Mouse (Mus musculus) embryonic stem cell, embryonic (primary cell): Measurements from ENCODE around the gene Fam216b.

Experiments used
- CTCF ChIA-PET, 4 experiments: fragments of 300-600 bp in 2 of 4; fragments of 350-600 bp in 2 of 4; sonication (Branson Sonifier 250); formaldehyde crosslinking; loops; one replicate each; lab custom pipeline; 2022; ENCODE audit warnings: inconsistent platforms in 2 of 4; lab: Charles Lee
- POLR2A ChIA-PET, 4 experiments: fragments of 300-600 bp in 2 of 4; fragments of 350-600 bp in 2 of 4; sonication (Branson Sonifier 250); formaldehyde crosslinking; loops; one replicate each; lab custom pipeline; 2022; ENCODE audit warnings: antibody characterized with exemption in 4 of 4, inconsistent platforms in 1 of 4; lab: Charles Lee

The Fam216b gene

GRCm38 (mm10) chr14:78057362-78057761, 31.4 kb downstream of the Fam216b start:
- POLR2A ChIA-PET, result no interaction called here
- CTCF ChIA-PET, result interaction anchor here (1.0 to 3.0 kb wide), 8 partner anchors 9 to 426 kb away, joined by 3 to 12 read pairs (median 3); no protein-coding TSS in a partner anchor

GRCm38 (mm10) chr14:78056371-78056770, 32.4 kb downstream of the Fam216b start:
- ChIA-PET POLR2A (no interaction called here), CTCF (interaction anchor here in 3 of 4 experiments (0.6 to 3.0 kb wide), 10 partner anchors 10 to 427 kb away, joined by 3 to 12 read pairs (median 3); no protein-coding TSS in a partner anchor)

- POLR2A ChIA-PET, result no interaction called here
These were observed 40.1 kb downstream of the Fam216b start for GRCm38 (mm10) chr14:78048674-78049073.

GRCm38 (mm10) chr14:78048258-78048657, 40.5 kb downstream of the Fam216b start:
- ChIA-PET CTCF (no interaction called here), POLR2A (no interaction called here)

More at GRCm38 (mm10) chr14:78048674-78049073, 40.1 kb downstream of the Fam216b start:
- CTCF ChIA-PET, result interaction anchor here in 1 of 4 experiments (0.6 kb wide), 1 partner anchor 239 kb away, joined by 3 read pairs; no protein-coding TSS in a partner anchor

- POLR2A ChIA-PET, result no interaction called here
- CTCF ChIA-PET, result interaction anchor here in 2 of 4 experiments (0.6 to 1.1 kb wide), 2 partner anchors 248 to 352 kb away, joined by 3 read pairs; no protein-coding TSS in a partner anchor
These were observed 45.7 kb downstream of the Fam216b start for GRCm38 (mm10) chr14:78043079-78043478.

- POLR2A ChIA-PET, result no interaction called here
- CTCF ChIA-PET, result interaction anchor here (0.7 to 1.4 kb wide), 9 partner anchors 24 to 902 kb away, joined by 3 read pairs; no protein-coding TSS in a partner anchor
These were observed 46.8 kb downstream of the Fam216b start for GRCm38 (mm10) chr14:78041886-78042526.

GRCm38 (mm10) chr14:78040643-78041042, 48.2 kb downstream of the Fam216b start:
- CTCF ChIA-PET, result no interaction called here
- POLR2A ChIA-PET, result no interaction called here

GRCm38 (mm10) chr14:78038876-78039275, 49.9 kb downstream of the Fam216b start:
- POLR2A ChIA-PET, result interaction anchor here in 2 of 4 experiments (0.8 to 1.3 kb wide), 2 partner anchors 178 to 545 kb away, joined by 3 read pairs; no protein-coding TSS in a partner anchor
- CTCF ChIA-PET, result interaction anchor here in 1 of 4 experiments (0.6 kb wide), 1 partner anchor 242 kb away, joined by 3 read pairs; no protein-coding TSS in a partner anchor
